Mouse (Mus musculus): ENCODE data around the gene Ndufb5. TPM values are rescaled to one million over a fixed set of nuclear protein-coding genes. Genes with fewer than 3 reads are reported as not detected.
A peak's percentile ranks its signal among the peaks of the same experiment; 100 is the strongest.
"Not testable (repeated sequence)": the region's sequence is repeated elsewhere in the genome, so short reads cannot be mapped to it uniquely, and the experiment has no call there.

Ndufb5 gene
- polyA plus RNA-seq (2016; fragmentation: Nextera tagmentation; extraction: Ambion mirVana): 335 and 408 TPM in 2 replicates

DNA sequence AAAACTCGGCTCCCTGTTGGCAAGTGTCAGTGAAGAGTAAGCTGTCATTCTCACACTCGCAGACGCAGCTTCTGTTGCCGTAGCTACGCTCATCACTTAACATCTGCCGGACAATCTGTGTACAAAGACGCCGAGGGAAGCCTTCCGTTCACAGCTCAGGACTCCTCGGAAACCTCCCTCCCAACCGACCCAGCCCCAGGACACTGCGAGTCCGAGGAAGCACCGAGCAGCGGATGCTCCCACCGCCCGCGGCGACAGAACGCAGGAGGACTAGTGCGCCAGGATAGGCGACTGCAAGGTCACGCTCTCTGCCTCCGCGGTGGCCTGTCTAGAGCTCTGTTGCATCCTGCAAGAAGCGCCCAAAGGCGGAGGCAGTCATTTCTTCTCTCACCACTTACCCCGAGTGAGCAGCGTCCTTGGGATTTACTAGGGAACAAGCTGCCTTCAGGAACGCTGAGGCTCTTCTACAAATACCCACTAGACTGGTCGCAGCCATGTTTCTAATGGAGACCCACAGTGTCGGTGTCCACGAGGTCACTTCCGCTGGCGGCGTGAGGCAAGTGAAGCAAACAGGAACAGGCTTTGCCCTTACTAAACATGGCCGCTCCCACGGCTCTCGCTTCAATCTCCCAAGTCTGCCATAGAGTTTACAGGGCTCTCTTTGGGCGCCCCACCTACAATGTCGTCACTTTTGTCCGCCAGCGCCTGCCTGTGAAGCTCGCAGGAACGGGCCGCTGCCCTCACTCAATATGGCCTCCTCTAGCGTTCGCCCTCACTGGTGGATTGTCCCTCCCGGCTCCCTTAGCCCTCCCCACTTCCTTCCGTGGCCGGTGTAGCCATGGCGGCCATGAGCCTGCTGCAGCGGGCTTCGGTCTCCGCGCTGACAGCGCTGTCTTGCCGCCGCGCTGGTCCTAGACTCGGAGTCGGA lies at the start of gene Ndufb5:
Gene Ndufb5, plus strand, starts transcription at position 747 of the 928 bp plus-strand sequence.
- Histone ChIP-seq H3K27me3 (ENCODE audit: insufficient read depth, poor library complexity, severe bottlenecking) (no peaks in the 10 kb centered on the region), H3K4me1 (peaks cover 11% of the 10 kb centered on the region), H3K36me3 (peaks cover 39% of the 10 kb centered on the region), H3K9me3 (no peaks in the 10 kb centered on the region), H3K4me3 (peak within 1 kb of the TSS; percentile 84), H3K27ac (peak within 1 kb of the TSS; percentile 93)
- under 1% methylated on average over 62 of the region's 62 CpGs for WGBS
- peak; percentile 99 for DNase-seq (ENCODE audit: low spot score)

DNA sequence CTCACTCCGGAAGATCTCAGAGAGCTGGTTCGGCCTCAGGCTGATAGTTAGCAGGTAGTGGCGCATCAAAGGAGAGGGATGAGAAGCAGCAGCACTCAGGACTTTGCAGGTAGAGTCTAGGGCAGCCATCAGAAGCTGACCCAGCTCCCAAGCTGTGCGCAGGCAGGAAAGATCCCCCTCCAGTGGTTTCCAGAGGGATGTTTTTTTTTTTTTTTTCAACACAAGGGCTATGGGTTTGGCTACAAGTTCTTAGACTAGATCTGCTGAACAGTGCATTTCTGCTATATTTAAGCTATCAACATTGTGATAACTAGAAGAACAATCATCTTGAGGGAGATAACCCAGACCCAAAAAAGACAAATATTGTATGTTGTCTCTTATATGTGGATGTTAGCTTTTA lies 49.6 kb upstream of the Ndufb5 start:
- Histone ChIP-seq H3K4me1 (no peaks in the 10 kb centered on the region), H3K36me3 (no peaks in the 10 kb centered on the region), H3K27me3 (ENCODE audit: insufficient read depth, poor library complexity, severe bottlenecking) (no peaks in the 10 kb centered on the region), H3K9me3 (no peaks in the 10 kb centered on the region), H3K27ac (no peak overlapping the region), H3K4me3 (no peak overlapping the region)
- no peak for DNase-seq (ENCODE audit: low spot score)
- WGBS: 58% methylated on average over 4 of the region's 4 CpGs

DNA sequence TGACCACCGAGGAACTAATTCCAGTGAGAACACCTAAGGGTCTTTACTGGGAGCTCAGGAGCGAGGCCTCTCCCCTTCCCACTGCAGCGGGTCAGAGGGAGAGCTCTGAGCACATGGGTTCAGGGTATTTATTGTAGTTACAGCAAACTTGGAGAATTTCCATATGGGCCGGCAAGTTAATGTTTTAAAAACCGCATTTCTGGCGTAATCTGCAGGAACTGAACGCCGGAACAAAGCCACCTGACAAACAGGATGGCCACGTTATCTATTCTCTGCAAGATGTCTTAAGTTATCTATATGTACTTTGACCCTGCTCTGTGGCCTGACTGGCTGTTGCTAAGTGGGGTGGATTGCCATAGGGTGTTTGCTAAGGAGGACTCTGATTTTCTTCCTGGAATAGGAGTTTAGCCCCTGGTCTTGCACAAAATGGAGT lies 47.2 kb upstream of the Ndufb5 start:
- Histone ChIP-seq H3K36me3 (no peaks in the 10 kb centered on the region), H3K9me3 (no peaks in the 10 kb centered on the region), H3K4me1 (no peaks in the 10 kb centered on the region), H3K27me3 (ENCODE audit: insufficient read depth, poor library complexity, severe bottlenecking) (no peaks in the 10 kb centered on the region), H3K27ac (no peak overlapping the region), H3K4me3 (no peak overlapping the region)
- DNase-seq (ENCODE audit: low spot score): no peak
- WGBS: 59% methylated on average over 9 of the region's 9 CpGs

DNA sequence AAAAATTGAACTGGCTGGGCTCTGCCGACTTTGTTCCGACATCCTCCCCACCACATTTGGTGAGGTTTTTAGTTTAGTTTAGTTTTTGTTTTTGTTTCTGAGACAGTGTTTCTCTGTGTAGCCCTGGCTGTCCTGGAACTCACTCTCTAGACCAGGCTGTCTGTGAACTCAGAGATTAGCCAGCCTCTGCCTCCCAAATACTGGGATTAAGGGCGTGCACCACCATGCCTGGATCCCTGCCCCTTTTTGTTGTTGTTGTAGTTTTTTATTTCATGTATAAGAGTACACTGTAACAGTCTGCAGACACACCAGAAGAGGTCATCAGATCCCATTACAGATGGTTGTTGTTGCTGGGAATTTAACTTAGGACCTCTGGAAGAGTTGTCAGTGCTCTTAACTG lies 46.8 kb upstream of the Ndufb5 start:
- H3K4me3 ChIP-seq: no peak overlapping the region
- H3K27me3 ChIP-seq (ENCODE audit: insufficient read depth, poor library complexity, severe bottlenecking): no peaks in the 10 kb centered on the region
- H3K4me1 ChIP-seq: no peaks in the 10 kb centered on the region
- DNase-seq (ENCODE audit: low spot score): no peak
- no peaks in the 10 kb centered on the region for H3K36me3 ChIP-seq
- no peaks in the 10 kb centered on the region for H3K9me3 ChIP-seq
- 76% methylated on average over 3 of the region's 3 CpGs for WGBS
- H3K27ac ChIP-seq: no peak overlapping the region

DNA sequence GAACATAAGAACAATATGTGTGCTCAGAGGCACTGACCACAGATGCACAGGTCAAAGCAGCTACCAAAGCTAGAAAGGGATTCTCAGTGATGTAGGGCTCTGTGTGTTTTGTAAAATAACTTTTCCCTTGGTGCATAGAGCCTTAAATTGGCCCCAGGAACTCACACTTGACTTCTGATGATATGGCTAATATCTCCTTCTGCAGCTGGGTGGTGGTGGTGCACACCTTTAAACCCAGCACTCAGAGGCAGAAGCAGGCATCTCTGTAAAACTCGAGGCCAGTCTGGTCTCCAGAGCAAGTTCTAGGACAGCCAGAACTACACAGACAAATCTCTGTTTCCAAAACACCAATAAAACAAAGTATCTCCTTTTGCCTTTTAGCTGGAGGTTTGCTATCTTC lies 45.9 kb upstream of the Ndufb5 start:
- DNase-seq (ENCODE audit: low spot score): no peak
- WGBS: 61% methylated on average over 1 of the region's 1 CpGs
- Histone ChIP-seq H3K9me3 (no peaks in the 10 kb centered on the region), H3K27me3 (ENCODE audit: insufficient read depth, poor library complexity, severe bottlenecking) (no peaks in the 10 kb centered on the region), H3K4me3 (no peak overlapping the region), H3K4me1 (no peaks in the 10 kb centered on the region), H3K27ac (no peak overlapping the region), H3K36me3 (no peaks in the 10 kb centered on the region)

DNA sequence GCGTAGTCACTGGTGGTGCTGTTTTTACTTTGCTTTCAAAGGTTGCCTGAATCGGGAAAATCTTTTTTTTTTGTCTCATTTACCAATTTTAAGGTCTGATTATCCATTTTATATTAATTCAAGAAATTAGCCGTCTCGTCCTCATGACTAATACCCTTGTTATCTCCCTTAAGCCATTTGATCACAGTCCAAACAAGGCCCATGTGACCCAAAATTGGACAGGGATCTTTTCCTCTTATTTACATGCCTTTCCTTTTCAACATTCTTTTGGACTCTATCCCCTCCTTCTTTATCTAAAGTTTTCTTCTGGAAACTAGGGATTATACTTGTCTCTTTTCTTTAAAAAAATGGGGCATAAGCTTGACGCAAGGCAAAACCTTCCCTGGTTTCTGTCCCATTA lies 44.9 kb upstream of the Ndufb5 start:
- no peaks in the 10 kb centered on the region for H3K36me3 ChIP-seq

DNA sequence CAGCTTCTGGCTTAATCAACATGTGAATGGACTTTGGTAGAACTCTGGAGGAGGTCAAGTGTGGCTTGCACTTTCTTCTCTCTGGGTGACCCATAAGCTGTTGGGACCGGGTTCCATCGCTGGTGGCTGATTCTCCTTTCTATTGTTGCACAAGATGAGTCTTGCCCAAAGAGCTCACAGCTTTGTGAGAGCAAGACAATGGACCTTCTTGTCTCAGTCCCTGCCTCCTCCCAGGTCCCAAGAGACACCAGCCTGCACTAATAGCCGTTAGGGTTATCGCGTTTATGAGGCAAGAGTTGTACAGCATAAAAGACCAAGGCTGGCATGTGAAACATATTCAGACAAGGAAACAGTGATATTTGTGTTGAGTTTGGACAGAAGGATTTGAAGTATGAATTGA lies 42.6 kb upstream of the Ndufb5 start:
- no peaks in the 10 kb centered on the region for H3K4me1 ChIP-seq
- H3K27ac ChIP-seq: no peak overlapping the region
- DNase-seq (ENCODE audit: low spot score): no peak
- H3K36me3 ChIP-seq: no peaks in the 10 kb centered on the region
- H3K27me3 ChIP-seq (ENCODE audit: insufficient read depth, poor library complexity, severe bottlenecking): no peaks in the 10 kb centered on the region
- 74% methylated on average over 5 of the region's 5 CpGs for WGBS
- H3K4me3 ChIP-seq: no peak overlapping the region
- no peaks in the 10 kb centered on the region for H3K9me3 ChIP-seq

More for the DNA sequence above, 44.9 kb upstream of the Ndufb5 start:
- Histone ChIP-seq H3K4me1 (no peaks in the 10 kb centered on the region), H3K27me3 (ENCODE audit: insufficient read depth, poor library complexity, severe bottlenecking) (no peaks in the 10 kb centered on the region), H3K4me3 (no peak overlapping the region), H3K9me3 (no peaks in the 10 kb centered on the region), H3K27ac (no peak overlapping the region)
- 74% methylated on average over 5 of the region's 5 CpGs for WGBS
- DNase-seq (ENCODE audit: low spot score): no peak

DNA sequence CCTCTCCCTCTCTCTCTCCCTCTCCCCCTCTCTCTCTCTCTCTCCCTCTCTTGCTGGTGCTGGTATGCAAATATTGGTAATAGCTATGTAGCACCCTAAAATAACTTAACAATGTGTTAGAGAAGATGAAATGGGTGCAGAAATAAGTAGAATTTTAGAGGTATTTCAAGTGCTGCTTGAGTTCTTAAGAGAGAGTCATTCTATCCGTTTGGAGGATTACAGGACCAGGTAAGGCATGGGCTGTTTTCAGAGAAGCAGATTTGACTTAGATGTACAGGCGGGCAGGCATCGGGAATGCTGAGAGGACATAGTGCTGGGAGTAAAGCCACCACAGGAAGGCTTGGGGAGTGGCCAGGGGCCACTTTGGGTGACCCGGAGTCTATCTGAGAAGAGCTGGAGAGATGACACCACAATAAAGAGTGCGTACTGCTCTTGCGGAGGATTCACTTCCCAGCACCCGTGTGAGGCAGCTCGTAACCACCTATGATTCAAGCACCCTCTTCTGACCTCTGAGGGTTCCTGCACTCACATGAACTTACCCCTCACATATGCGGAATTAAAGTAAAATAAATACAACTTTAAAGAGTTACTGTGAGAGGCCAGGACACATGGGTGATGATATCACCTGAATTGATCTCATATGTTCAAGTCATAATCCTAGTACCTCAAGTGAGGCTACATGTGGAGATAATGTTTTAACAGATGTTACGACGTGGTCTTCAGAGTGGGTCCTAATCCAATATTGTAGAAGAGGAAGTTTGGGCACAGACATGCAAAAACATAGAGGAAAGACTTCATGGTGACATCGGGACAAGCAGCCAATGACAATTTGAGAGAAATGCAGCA lies 41.8 kb upstream of the Ndufb5 start:
- Histone ChIP-seq H3K4me1 (no peaks in the 10 kb centered on the region), H3K4me3 (no peak overlapping the region), H3K36me3 (no peaks in the 10 kb centered on the region), H3K27ac (no peak overlapping the region), H3K27me3 (ENCODE audit: insufficient read depth, poor library complexity, severe bottlenecking) (no peaks in the 10 kb centered on the region), H3K9me3 (no peaks in the 10 kb centered on the region)
- 77% methylated on average over 12 of the region's 12 CpGs for WGBS
- no peak for DNase-seq (ENCODE audit: low spot score)

DNA sequence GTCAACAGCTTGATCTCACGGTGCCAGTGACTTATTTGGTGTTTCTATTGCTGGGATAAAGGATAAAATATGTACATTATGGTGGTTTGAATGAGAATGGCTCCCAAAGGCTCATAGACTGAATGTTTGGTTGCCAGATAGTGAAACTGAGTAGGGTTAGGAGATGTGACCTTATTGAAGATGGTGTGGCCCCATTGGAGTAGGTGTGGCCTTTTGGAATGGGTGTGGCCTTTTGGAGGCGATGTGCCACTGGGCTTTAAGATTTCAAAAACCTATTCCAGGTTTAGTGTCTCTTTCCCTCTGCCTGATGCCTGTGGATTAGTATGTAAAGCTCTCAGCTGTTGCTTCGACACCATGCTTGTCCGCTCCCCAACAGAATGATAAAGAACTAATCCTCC lies 41.2 kb upstream of the Ndufb5 start:
- no peaks in the 10 kb centered on the region for H3K9me3 ChIP-seq
- 80% methylated on average over 4 of the region's 4 CpGs for WGBS
- H3K4me1 ChIP-seq: no peaks in the 10 kb centered on the region
- H3K4me3 ChIP-seq: no peak overlapping the region
- DNase-seq (ENCODE audit: low spot score): no peak
- no peaks in the 10 kb centered on the region for H3K36me3 ChIP-seq
- no peaks in the 10 kb centered on the region for H3K27me3 ChIP-seq (ENCODE audit: insufficient read depth, poor library complexity, severe bottlenecking)
- H3K27ac ChIP-seq: no peak overlapping the region

DNA sequence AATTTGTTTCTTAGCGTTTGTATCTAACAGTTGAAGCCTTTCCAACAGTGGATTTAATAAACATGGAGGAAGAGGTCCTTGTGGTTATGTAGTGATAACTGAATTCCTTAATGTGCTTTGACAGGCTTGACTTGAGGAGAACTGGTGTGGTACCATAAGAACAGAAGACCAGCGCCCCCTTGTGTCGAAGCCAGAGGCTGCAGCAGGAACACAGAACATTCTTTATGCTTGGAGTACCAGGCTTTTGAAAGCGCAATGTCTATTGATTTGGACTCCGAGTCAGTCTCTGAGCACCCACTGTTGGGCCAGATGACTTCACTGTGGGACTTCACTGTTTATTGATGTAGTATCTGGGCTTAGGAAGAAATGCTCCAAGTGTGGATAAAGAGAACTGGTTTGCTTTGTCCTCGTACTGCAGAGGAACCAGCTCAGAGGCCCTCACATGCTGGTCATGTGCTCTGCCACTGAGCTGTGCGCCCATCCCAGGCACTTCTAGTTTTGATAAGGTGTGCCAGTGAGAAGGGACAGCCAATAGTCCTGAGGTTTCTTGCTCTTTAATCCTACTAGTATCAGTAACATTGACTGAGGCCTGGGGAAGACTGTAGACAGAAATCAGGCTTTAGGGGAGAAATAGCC lies 38.4 kb upstream of the Ndufb5 start:
- Histone ChIP-seq H3K9me3 (no peaks in the 10 kb centered on the region), H3K36me3 (no peaks in the 10 kb centered on the region), H3K27ac (no peak overlapping the region), H3K27me3 (ENCODE audit: insufficient read depth, poor library complexity, severe bottlenecking) (no peaks in the 10 kb centered on the region), H3K4me1 (no peaks in the 10 kb centered on the region), H3K4me3 (no peak overlapping the region)
- 37% methylated on average over 7 of the region's 7 CpGs for WGBS
- DNase-seq (ENCODE audit: low spot score): peak; percentile 89

DNA sequence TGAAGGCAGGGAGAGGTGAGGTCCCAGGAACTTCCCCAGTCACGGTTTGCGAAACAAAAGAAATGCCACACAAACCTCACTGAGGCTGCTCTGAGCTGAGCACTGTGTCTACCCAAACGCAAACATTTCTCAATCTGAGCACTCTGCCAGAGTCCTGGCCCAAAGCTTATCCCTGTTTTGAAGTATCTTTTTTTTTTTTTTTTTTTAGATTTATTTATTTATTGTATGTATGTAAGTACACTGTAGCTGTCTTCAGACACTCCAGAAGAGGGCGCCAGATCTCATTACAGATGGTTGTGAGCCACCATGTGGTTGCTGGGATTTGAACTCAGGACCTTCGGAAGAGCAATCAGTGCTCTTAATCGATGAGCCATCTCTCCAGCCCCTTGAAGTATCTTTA lies 32.8 kb upstream of the Ndufb5 start:
- 87% methylated on average over 6 of the region's 6 CpGs for WGBS
- H3K4me3 ChIP-seq; H3K9me3 ChIP-seq; H3K4me1 ChIP-seq; H3K36me3 ChIP-seq; H3K27ac ChIP-seq; H3K27me3 ChIP-seq (ENCODE audit: insufficient read depth, poor library complexity, severe bottlenecking): not testable (repeated sequence)
- DNase-seq (ENCODE audit: low spot score): peak; percentile 51

DNA sequence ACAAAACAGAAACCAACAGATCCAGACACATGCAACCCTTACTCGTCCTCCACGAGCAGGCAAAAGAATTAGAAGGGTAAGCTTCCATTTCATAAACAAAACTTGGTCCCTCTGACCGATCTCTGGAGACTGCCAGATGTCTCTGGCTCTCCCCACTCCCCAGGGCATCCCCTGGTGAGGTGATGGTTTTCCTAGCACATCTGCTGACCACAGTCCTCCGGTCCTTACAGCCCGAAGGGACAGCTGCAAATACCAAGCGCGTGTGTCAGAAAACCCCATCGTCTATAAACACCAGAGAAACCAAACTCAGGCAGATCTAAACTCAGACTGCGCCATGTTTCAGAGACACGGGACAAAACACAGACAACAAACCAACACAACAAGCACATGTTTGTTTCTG lies 32.2 kb upstream of the Ndufb5 start:
- not testable (repeated sequence) for H3K4me3 ChIP-seq; H3K9me3 ChIP-seq; DNase-seq (ENCODE audit: low spot score); H3K36me3 ChIP-seq; H3K4me1 ChIP-seq; H3K27ac ChIP-seq; H3K27me3 ChIP-seq (ENCODE audit: insufficient read depth, poor library complexity, severe bottlenecking)
- WGBS: 85% methylated on average over 10 of the region's 10 CpGs

Measured in heart, embryonic 10.5 days (tissue).